Comparison of ENCODE assay signal across 8 mouse cellular contexts in the genomic region with DNA sequence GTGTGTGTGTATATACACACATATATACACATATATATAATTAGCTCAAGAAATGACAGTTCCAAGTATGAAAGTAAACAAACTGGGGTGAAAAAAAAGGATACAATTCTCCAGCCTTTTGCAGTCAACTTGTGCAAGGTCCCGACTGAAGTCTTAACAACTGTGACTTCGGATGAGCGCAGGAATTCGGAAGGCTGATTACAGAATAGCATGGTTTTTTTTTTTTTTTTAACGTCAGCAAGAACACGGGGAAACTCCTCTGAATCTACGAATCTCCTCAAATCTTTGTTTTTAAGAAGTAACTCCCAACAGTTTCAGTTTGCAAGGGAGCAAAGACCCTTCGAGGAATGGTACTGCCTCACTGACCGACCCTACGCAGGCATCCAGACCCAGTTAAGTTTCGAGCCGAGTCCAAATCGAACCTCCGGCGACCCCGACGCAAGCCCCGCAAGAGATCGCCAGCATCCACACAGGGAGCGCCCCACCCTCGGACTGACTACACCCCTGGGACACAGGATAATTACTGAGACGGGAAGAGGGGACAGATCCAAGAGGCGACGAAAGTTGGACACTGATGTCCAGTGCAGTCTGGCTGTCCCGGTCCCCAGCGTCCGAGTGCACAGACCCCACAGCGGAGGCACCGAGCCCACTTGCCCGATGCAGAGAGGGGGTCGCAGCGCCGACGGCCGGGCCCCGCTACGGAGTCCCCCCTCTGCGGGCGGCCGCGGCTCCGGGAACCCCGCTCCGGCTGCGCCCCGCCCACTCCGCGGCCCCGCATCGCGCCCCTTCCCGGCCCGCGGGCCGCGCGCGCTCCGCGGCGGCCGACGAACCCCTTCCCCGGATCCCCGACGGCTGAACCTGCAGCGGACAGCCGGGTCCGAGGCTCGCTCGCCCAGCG. TPM values are rescaled to one million over a fixed set of nuclear protein-coding genes. Genes with fewer than 3 reads are reported as not detected.
DNase-seq lines count a peak whose midpoint lies in the region; ATAC-seq and TF ChIP-seq lines count a peak whose summit lies in the region.

No protein-coding gene starts in this region.

- H3K9me3 ChIP-seq in kidney, postnatal 0 days (replicated peaks; ENCODE audit: low read length): no peaks in the 10 kb centered on the region
- H3K9me3 ChIP-seq in megakaryocyte, embryonic 14.5 days: no peaks in the 10 kb centered on the region

- H3K4me2 ChIP-seq in kidney, postnatal 0 days (ENCODE audit: low read length): peak overlapping the region; percentile 82

- H3K27ac ChIP-seq in kidney, postnatal 0 days: peak overlapping the region; percentile 91
- H3K27ac ChIP-seq in testis, adult 2 months (ENCODE audit: control insufficient read depth, insufficient read depth, low read depth, low read length): peak overlapping the region; percentile 80

- peak overlapping the region; percentile 99 for H3K9ac ChIP-seq in kidney, postnatal 0 days (ENCODE audit: low read depth, low read length)

- H3K36me3 ChIP-seq in kidney, postnatal 0 days (ENCODE audit: insufficient read depth, low read length): no peaks in the 10 kb centered on the region
- H3K36me3 ChIP-seq in megakaryocyte, embryonic 14.5 days (replicated peaks; ENCODE audit: low read length): peaks cover 4% of the 10 kb centered on the region
- no peaks in the 10 kb centered on the region for H3K36me3 ChIP-seq in testis, adult 2 months (ENCODE audit: control insufficient read depth, insufficient read depth, low read length)

- peak; percentile 28 for DNase-seq in adrenal gland, adult 8-10 months
- no peak for DNase-seq in adrenal gland, adult 18-20 months (ENCODE audit: low spot score in 2 of 2)
- peak; percentile 35 for DNase-seq in urinary bladder, postnatal 14 days (ENCODE audit: low spot score)
- no peak for DNase-seq in urinary bladder, postnatal 4 days (ENCODE audit: low spot score in 2 of 2)
- peak; percentile 13 to 30 for DNase-seq in frontal cortex, postnatal 10 days (ENCODE audit: low spot score in 2 of 2)
- DNase-seq in kidney, postnatal 0 days (ENCODE audit: low spot score): peak; percentile 62

- TF ChIP-seq CTCF in kidney, postnatal 0 days (IDR thresholded peaks at IDR 0.05; ENCODE audit: low read depth): no peak
- no peak for TF ChIP-seq CTCF in testis, adult 2 months (IDR thresholded peaks at IDR 0.05; ENCODE audit: control insufficient read depth, insufficient read depth, insufficient replicate concordance, low read depth, low read length)

- H3K4me3 ChIP-seq in kidney, postnatal 0 days (replicated peaks; ENCODE audit: low read depth, low read length): peak overlapping the region; percentile 99
- peak overlapping the region; percentile 100 for H3K4me3 ChIP-seq in megakaryocyte, embryonic 14.5 days (replicated peaks)
- peak overlapping the region; percentile 94 for H3K4me3 ChIP-seq in testis, adult 2 months (ENCODE audit: control insufficient read depth, low read depth, low read length)

- TF ChIP-seq POLR2A in testis, adult 2 months (IDR thresholded peaks at IDR 0.05; ENCODE audit: control insufficient read depth, low read depth, low read length): no peak

- under 1% methylated on average over 72 of the region's 72 CpGs for WGBS in kidney, postnatal 0 days

- ATAC-seq in kidney, postnatal 0 days (replicated peaks; ENCODE audit: low FRiP score, low read depth): peak; percentile 38

- peaks cover 17% of the 10 kb centered on the region for H3K4me1 ChIP-seq in kidney, postnatal 0 days (replicated peaks; ENCODE audit: insufficient read depth, low read length)
- peaks cover 61% of the 10 kb centered on the region for H3K4me1 ChIP-seq in megakaryocyte, embryonic 14.5 days
- peaks cover 17% of the 10 kb centered on the region for H3K4me1 ChIP-seq in testis, adult 2 months (ENCODE audit: control insufficient read depth, insufficient read depth, low read length)

- no peaks in the 10 kb centered on the region for H3K27me3 ChIP-seq in kidney, postnatal 0 days (ENCODE audit: insufficient read depth, low read length)
- no peaks in the 10 kb centered on the region for H3K27me3 ChIP-seq in megakaryocyte, embryonic 14.5 days (replicated peaks)
- H3K27me3 ChIP-seq in testis, adult 2 months (ENCODE audit: control insufficient read depth, insufficient read depth, low read length): no peaks in the 10 kb centered on the region

RNA-seq across cellular contexts. Expression of gene Frs2, which starts 0.6 kb away (rescaled TPM):
- 10 to 100 TPM; 26.8 to 34.1 (median 29.6) TPM for total RNA-seq in adrenal gland, adult 8-10 months (2022)
- 10 to 100 TPM; 20.5 to 25.4 TPM for total RNA-seq in adrenal gland, adult 18-20 months (2021)
- 17.8 and 18.5 TPM in 2 replicates for polyA plus RNA-seq in kidney, postnatal 0 days (2015; fragmentation: Nextera tagmentation; extraction: Ambion mirVana)
- polyA plus RNA-seq in megakaryocyte, embryonic 14.5 days (2012; ENCODE audit: insufficient read depth, low replicate concordance): 0.75 and 1.5 TPM in 2 replicates
- 8.0 and 10.3 TPM in 2 replicates for polyA plus RNA-seq in testis, adult 2 months (2012; rRNA removed)

Comparison
In these comparisons a context has a peak if more than half of its experiments do, and no peak if none do; other contexts are left out.
1. DNase-seq: peak in adrenal gland, adult 8-10 months (single experiment), urinary bladder, postnatal 14 days (single experiment), frontal cortex, postnatal 10 days (2 of 2) and kidney, postnatal 0 days (single experiment); none in adrenal gland, adult 18-20 months (0 of 2) and urinary bladder, postnatal 4 days (0 of 2).
2. Peak in every context shown above with its lines, with median percentiles within 50 percentile points of each other: H3K4me3 ChIP-seq.